Mouse (Mus musculus) kidney, embryonic 14.5 days (tissue): ENCODE data around the gene Zfp771. TPM values are rescaled to one million over a fixed set of nuclear protein-coding genes. Genes with fewer than 3 reads are reported as not detected.
"Not testable (repeated sequence)": the region's sequence is repeated elsewhere in the genome, so short reads cannot be mapped to it uniquely, and the experiment has no call there.

Source experiments
- ATAC-seq: fragments of 200-750 bp; cut with Nextera tagmentation; 2 replicates; pipeline ENCODE4 v1.8.0; 2017; ENCODE audit warnings: moderate number of reproducible peaks, mild to moderate bottlenecking, moderate TSS enrichment, moderate library complexity; ENCODE audit not compliant: low FRiP score, low TSS enrichment
- H3K27ac ChIP-seq: fragments of 300-500 bp; sonication (generic); 2 replicates; pipeline ENCODE4 v1.5.1; 2014; ENCODE audit warnings: low read depth, mild to moderate bottlenecking, low read length, moderate library complexity, mixed read lengths
- H3K27me3 ChIP-seq: fragments of 300-500 bp; sonication (generic); 2 replicates; pipeline ENCODE4 v1.6.1; 2014; ENCODE audit warnings: mild to moderate bottlenecking, low read length; ENCODE audit not compliant: control insufficient read depth, insufficient read depth
- H3K36me3 ChIP-seq: fragments of 300-500 bp; sonication (generic); 2 replicates; pipeline ENCODE4 v1.6.1; 2014; ENCODE audit warnings: low read length, mixed read lengths; ENCODE audit not compliant: control insufficient read depth, insufficient read depth
- H3K4me1 ChIP-seq: fragments of 300-500 bp; sonication (generic); 2 replicates; pipeline ENCODE4 v1.6.1; 2014; ENCODE audit warnings: low read length, mixed read lengths; ENCODE audit not compliant: control insufficient read depth, insufficient read depth
- H3K4me2 ChIP-seq: fragments of 300-500 bp; sonication (generic); replicated peaks from 2 replicates; pipeline ENCODE4 v1.6.1; 2014; ENCODE audit warnings: low read depth, mild to moderate bottlenecking, low read length
- H3K4me3 ChIP-seq: fragments of 300-500 bp; sonication (generic); 2 replicates; pipeline ENCODE4 v1.5.1; 2014; ENCODE audit warnings: mild to moderate bottlenecking, low read length
- H3K9ac ChIP-seq: fragments of 300-500 bp; sonication (generic); 2 replicates; pipeline ENCODE4 v1.6.1; 2014; ENCODE audit warnings: low read depth, mild to moderate bottlenecking, low read length, moderate library complexity
- H3K9me3 ChIP-seq: fragments of 300-500 bp; sonication (generic); 2 replicates; pipeline ENCODE4 v1.6.1; 2016; ENCODE audit warnings: low read length; ENCODE audit not compliant: control insufficient read depth
- WGBS: fragments of 180-500 bp; shearing (Covaris S2); extraction: QIAGEN DNeasy Blood & Tissue Kit; methylation state at CpG from one replicate; pipeline ENCODE4 v1.1.7; 2014; 5-methylcytosine and 5-hydroxymethylcytosine counted together
- polyA plus RNA-seq: library from polyadenylated mRNA; unstranded; fragments of >200 nt; fragmentation: Nextera tagmentation; extraction: Ambion mirVana; gene quantifications from 2 replicates; pipeline ENCODE4 v1.2.1, GENCODE M21; 2014

The Zfp771 gene
- polyA plus RNA-seq, 1 experiment from 2014 or later = 59.3 TPM

DNA sequence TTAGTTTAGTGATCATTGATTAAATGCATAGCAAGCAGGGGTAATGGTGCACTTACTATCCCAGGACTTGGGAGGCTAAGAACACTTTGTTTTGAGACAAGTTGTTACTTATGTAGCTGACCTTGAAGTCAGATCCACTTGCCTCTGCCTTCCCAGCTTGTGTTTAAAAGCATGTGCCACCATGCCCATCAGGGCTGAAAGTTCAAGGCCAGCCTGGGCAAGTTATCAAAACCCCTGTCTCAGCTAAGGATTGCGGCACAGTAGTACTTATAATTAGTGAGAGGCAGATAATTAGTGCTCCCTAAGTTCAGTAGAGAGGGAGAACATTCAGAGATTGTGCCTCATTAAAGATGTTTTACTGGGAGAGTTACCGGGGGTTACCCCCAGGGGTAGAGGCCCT is 9.3 kb upstream of the Zfp771 start:
- no peaks in the 10 kb centered on the region for H3K9me3 ChIP-seq
- H3K4me3 ChIP-seq = no peak overlapping the region; the same call in 1 of the 2 replicates
- 98% methylated on average over 2 of the region's 2 CpGs for WGBS
- no peaks in the 10 kb centered on the region for H3K27me3 ChIP-seq
- H3K4me1 ChIP-seq = peaks cover 13% of the 10 kb centered on the region
- peaks cover 48% of the 10 kb centered on the region for H3K36me3 ChIP-seq
- H3K4me2 ChIP-seq = peak overlapping the region; percentile 67; the same call in 1 of the 2 replicates
- no peak overlapping the region for H3K9ac ChIP-seq
- H3K27ac ChIP-seq = no peak overlapping the region
- no peak for ATAC-seq

DNA sequence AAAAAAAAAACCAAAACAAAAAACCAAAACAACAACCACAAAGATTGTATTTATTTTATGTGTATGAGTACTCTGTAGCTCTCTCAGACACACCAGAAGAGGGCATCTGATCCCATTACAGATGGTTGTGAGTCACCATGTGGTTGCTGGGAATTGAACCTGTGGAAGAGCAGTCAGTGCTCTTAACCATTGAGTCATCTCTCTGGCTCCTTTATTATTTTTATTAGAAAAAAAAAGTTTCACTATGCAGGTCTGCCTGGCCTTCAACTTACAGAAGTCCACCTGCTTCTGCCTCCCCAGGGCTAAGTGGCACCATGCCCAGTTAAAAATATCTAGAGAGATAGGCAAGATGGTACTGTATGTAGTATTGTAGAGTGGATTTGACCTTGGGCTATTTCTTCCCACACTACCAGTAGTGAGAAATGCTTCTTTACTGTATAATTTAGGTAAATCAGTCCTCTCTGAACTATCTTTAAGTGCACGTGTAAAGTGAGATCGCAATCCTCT is 660 bp upstream of the Zfp771 start:
- Histone ChIP-seq H3K36me3 (peaks cover 17% of the 10 kb centered on the region), H3K4me2 (peak overlapping the region; percentile 74), H3K27ac (peak overlapping the region; percentile 89), H3K9me3 (no peaks in the 10 kb centered on the region), H3K9ac (peak overlapping the region; percentile 94; the same call in 1 of the 2 replicates), H3K4me1 (peaks cover 18% of the 10 kb centered on the region; the same call in 1 of the 2 replicates), H3K4me3 (peak overlapping the region; percentile 93; the same call in 1 of the 2 replicates), H3K27me3 (no peaks in the 10 kb centered on the region)
- WGBS = 37% methylated on average over 2 of the region's 2 CpGs
- no peak for ATAC-seq

DNA sequence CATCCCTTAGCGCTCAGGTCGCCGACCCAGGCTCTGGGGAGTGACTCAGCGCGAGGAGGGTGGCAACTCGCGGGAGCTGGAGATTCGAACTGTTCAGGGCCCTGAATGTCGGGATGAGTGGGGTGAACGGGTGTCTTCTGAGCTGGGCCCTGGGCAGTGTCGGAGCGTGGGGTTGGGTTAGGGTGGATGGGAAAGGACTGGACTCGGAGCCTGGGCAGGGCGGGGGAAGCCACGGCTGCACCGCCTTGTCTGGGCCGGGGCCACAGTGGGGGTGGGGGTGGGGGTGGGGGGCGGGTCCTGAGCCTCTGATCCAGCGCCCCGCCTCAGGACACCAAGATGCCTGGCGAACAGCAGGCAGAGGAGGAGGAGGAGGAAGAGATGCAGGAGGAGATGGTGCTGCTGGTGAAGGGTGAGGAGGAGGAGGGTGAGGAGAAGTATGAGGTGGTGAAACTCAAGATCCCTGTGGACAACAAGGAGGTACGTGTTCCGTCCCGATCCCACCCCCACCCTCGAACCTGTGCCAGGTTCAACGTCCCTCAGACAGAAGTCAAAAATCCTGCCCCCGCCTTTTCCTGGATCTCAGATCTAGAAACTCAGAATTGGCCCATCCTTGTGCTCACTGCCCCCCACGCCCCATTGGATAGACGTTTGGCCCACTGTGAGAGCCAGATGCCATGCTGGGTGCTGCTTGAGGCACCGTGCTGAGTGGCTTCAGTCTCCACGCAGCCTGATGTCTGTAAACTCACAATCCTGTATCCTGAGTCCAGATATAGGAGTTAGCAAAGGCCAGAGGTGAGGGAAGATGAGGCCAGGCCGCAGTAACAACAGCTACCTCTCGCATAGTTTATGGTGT is 810 bp downstream of the Zfp771 start:
- H3K9me3 ChIP-seq = no peaks in the 10 kb centered on the region
- H3K4me2 ChIP-seq = peak overlapping the region; percentile 74
- peaks cover 18% of the 10 kb centered on the region; the same call in 1 of the 2 replicates for H3K4me1 ChIP-seq
- peak; percentile 81 for ATAC-seq
- peak overlapping the region; percentile 94 for H3K9ac ChIP-seq
- peak overlapping the region; percentile 89 for H3K27ac ChIP-seq
- H3K27me3 ChIP-seq = no peaks in the 10 kb centered on the region
- peaks cover 20% of the 10 kb centered on the region for H3K36me3 ChIP-seq
- peak overlapping the region; percentile 93 for H3K4me3 ChIP-seq
- 9% methylated on average over 31 of the region's 33 CpGs for WGBS

- ATAC-seq, H3K4me3 ChIP-seq, H3K4me2 ChIP-seq, H3K27ac ChIP-seq, H3K9ac ChIP-seq, H3K9me3 ChIP-seq, H3K27me3 ChIP-seq: not testable (repeated sequence)
- peaks cover 27% of the 10 kb centered on the region for H3K36me3 ChIP-seq
- 92% methylated on average over 8 of the region's 8 CpGs for WGBS
- H3K4me1 ChIP-seq = peaks cover 17% of the 10 kb centered on the region
These were observed 6.4 kb downstream of the Zfp771 start for GRCm38 (mm10) chr7:127250511-127250910.

GRCm38 (mm10) chr7:127252414-127252813 is 8.3 kb downstream of the Zfp771 start:
- H3K4me3 ChIP-seq = no peak overlapping the region
- H3K9me3 ChIP-seq = no peaks in the 10 kb centered on the region
- H3K4me1 ChIP-seq = peaks cover 8% of the 10 kb centered on the region
- H3K4me2 ChIP-seq = no peak overlapping the region
- H3K36me3 ChIP-seq = peaks cover 28% of the 10 kb centered on the region; the same call in 1 of the 2 replicates
- no peak for ATAC-seq
- WGBS = 88% methylated on average over 2 of the region's 2 CpGs
- H3K27me3 ChIP-seq = no peaks in the 10 kb centered on the region
- H3K9ac ChIP-seq = no peak overlapping the region
- no peak overlapping the region for H3K27ac ChIP-seq

- Histone ChIP-seq H3K27me3 (no peaks in the 10 kb centered on the region), H3K9ac (peak overlapping the region; percentile 73; the same call in 1 of the 2 replicates), H3K4me2 (peak overlapping the region; percentile 85), H3K4me1 (peaks cover 8% of the 10 kb centered on the region), H3K27ac (no peak overlapping the region; the same call in 1 of the 2 replicates), H3K4me3 (peak overlapping the region; percentile 54), H3K36me3 (peaks cover 28% of the 10 kb centered on the region; the same call in 1 of the 2 replicates), H3K9me3 (no peaks in the 10 kb centered on the region)
- 82% methylated on average over 6 of the region's 6 CpGs for WGBS
- no peak for ATAC-seq
These were observed 9.3 kb downstream of the Zfp771 start for GRCm38 (mm10) chr7:127253341-127253740.

GRCm38 (mm10) chr7:127253821-127254769 is 10.0 kb downstream of the Zfp771 start:
- H3K27ac ChIP-seq = peak overlapping the region; percentile 93

DNA sequence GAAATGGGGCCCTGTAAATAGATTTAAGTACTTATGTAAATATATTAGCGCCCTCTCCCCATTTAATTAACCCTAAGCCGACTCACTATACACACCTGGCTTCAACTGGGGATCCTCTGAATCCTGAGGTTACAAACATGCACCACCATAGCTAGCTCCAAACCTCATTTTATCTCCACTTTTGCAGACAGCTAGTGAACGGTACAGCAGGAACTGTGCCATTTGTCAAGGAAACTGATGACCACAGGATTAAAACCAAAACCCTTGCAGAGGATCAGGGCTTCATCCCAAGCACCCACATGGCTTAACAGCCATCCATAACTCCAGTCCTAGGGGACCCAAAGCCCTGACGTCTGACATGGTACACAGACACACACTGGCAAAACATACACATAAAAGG is 10.9 kb downstream of the Zfp771 start:
- Histone ChIP-seq H3K36me3 (peaks cover 21% of the 10 kb centered on the region; the same call in 1 of the 2 replicates), H3K4me2 (peak overlapping the region; percentile 85), H3K27me3 (no peaks in the 10 kb centered on the region), H3K9me3 (no peaks in the 10 kb centered on the region), H3K27ac (peak overlapping the region; percentile 93), H3K4me3 (peak overlapping the region; percentile 54), H3K9ac (peak overlapping the region; percentile 73; the same call in 1 of the 2 replicates), H3K4me1 (peaks cover 12% of the 10 kb centered on the region)
- ATAC-seq = no peak
- 12% methylated on average over 4 of the region's 4 CpGs for WGBS

More at GRCm38 (mm10) chr7:127253821-127254769, 10.0 kb downstream of the Zfp771 start:
- Histone ChIP-seq H3K4me3 (peak overlapping the region; percentile 54), H3K4me1 (peaks cover 10% of the 10 kb centered on the region), H3K9me3 (no peaks in the 10 kb centered on the region), H3K9ac (peak overlapping the region; percentile 73), H3K36me3 (peaks cover 26% of the 10 kb centered on the region; the same call in 1 of the 2 replicates), H3K27me3 (no peaks in the 10 kb centered on the region), H3K4me2 (peak overlapping the region; percentile 85)
- ATAC-seq = peak; percentile 97
- under 1% methylated on average over 134 of the region's 136 CpGs for WGBS
